Comparison of ENCODE assay signal across 12 mouse cellular contexts in the genomic region with DNA sequence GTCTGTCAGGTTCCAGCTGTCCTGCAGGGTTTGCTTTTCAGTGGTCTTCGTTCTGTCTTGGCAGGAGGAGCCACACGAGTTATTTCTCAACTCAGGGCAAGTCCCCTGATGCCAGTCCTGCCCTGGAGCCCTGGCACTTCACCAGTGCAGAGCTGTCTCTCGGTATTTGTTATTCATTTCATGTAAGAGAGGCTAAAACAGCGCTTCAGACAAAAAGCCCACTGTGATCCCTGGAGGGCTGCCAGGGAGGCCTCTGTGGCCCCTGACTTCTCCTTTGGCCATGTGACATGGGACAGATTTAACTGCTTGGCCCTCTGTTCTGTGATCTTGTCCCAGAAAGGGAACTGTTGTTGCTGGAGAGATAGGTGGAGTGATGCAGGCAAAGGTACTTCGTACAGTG. TPM values are rescaled to one million over a fixed set of nuclear protein-coding genes. Genes with fewer than 3 reads are reported as not detected.
A peak's percentile ranks its signal among the peaks of the same experiment; 100 is the strongest.
DNase-seq lines count a peak whose midpoint lies in the region; ATAC-seq and TF ChIP-seq lines count a peak whose summit lies in the region.
"Had no signal": no experiment of that assay in that cellular context is flagged by ENCODE, and none has a peak within 500 bp of the region (broad histone marks: within the 10 kb centered on the region; RNA-seq: fewer than 3 reads in every experiment).

No protein-coding gene starts in this region.

- no peak for TF ChIP-seq CTCF in hindbrain, postnatal 0 days (IDR thresholded peaks at IDR 0.05; ENCODE audit: low read depth)
- TF ChIP-seq CTCF in bone marrow macrophage, adult 2 months (IDR thresholded peaks at IDR 0.05; ENCODE audit: low read depth, low read length) = no peak

- H3K36me3 ChIP-seq in hindbrain, postnatal 0 days (ENCODE audit: insufficient read depth, low read length) = peaks cover 56% of the 10 kb centered on the region
- peaks cover 90% of the 10 kb centered on the region for H3K36me3 ChIP-seq in hindbrain, embryonic 13.5 days
- H3K36me3 ChIP-seq in liver, embryonic 12.5 days = peaks cover 97% of the 10 kb centered on the region

- no peak for TF ChIP-seq POLR2A in bone marrow macrophage, adult 2 months (IDR thresholded peaks at IDR 0.05; ENCODE audit: borderline replicate concordance, low read depth, low read length)

- H3K4me2 ChIP-seq in hindbrain, postnatal 0 days (ENCODE audit: low read depth, low read length) = no peak overlapping the region
- no peak overlapping the region for H3K4me2 ChIP-seq in hindbrain, embryonic 13.5 days
- H3K4me2 ChIP-seq in liver, embryonic 12.5 days = no peak overlapping the region
- H3K4me2 ChIP-seq: heart, embryonic 15.5 days; midbrain, embryonic 15.5 days had no signal

- H3K9ac ChIP-seq in hindbrain, postnatal 0 days (replicated peaks; ENCODE audit: low read length) = no peak overlapping the region
- H3K9ac ChIP-seq in hindbrain, embryonic 13.5 days = no peak overlapping the region
- H3K9ac ChIP-seq in liver, embryonic 12.5 days = no peak overlapping the region
- H3K9ac ChIP-seq: heart, embryonic 15.5 days; midbrain, embryonic 15.5 days had no signal

- no peaks in the 10 kb centered on the region for H3K9me3 ChIP-seq in hindbrain, postnatal 0 days (ENCODE audit: low read length)
- no peaks in the 10 kb centered on the region for H3K9me3 ChIP-seq in hindbrain, embryonic 13.5 days
- H3K9me3 ChIP-seq in liver, embryonic 12.5 days (replicated peaks) = no peaks in the 10 kb centered on the region
- H3K9me3 ChIP-seq: heart, embryonic 15.5 days; limb, embryonic 10.5 days; midbrain, embryonic 15.5 days had no signal

- ATAC-seq in hindbrain, postnatal 0 days = peak; percentile 82
- no peak for ATAC-seq in hindbrain, embryonic 13.5 days (ENCODE audit: low FRiP score)
- no peak for ATAC-seq in liver, embryonic 12.5 days
- ATAC-seq: intestine, embryonic 16.5 days; midbrain, embryonic 15.5 days had no signal

- peak; percentile 80 for DNase-seq in hindbrain, postnatal 0 days (ENCODE audit: low spot score)
- DNase-seq in cerebellum, postnatal 10 days = peak; percentile 54 to 71
- peak; percentile 45 to 55 for DNase-seq in left cerebral cortex, postnatal 14 days (ENCODE audit: low spot score in 2 of 2)
- DNase-seq in kidney, adult 18-20 months = no peak
- DNase-seq: lung, adult 2 months had no signal

- WGBS in hindbrain, postnatal 0 days = 37% methylated on average over 5 of the region's 5 CpGs
- 69% methylated on average over 5 of the region's 5 CpGs for WGBS in hindbrain, embryonic 13.5 days
- 83% methylated on average over 5 of the region's 5 CpGs for WGBS in liver, embryonic 12.5 days (ENCODE audit: insufficient replicate concordance)

- H3K27ac ChIP-seq in hindbrain, postnatal 0 days = 0 out of 2 replicates have a peak overlapping the region, but pooled peaks have one; percentile 51
- H3K27ac ChIP-seq in hindbrain, embryonic 13.5 days = no peak overlapping the region
- H3K27ac ChIP-seq in bone marrow macrophage, adult 2 months (ENCODE audit: insufficient read depth, low read depth, low read length) = peak overlapping the region; percentile 88
- H3K27ac ChIP-seq in liver, embryonic 12.5 days = no peak overlapping the region
- H3K27ac ChIP-seq: heart, embryonic 15.5 days; limb, embryonic 10.5 days; midbrain, embryonic 15.5 days had no signal

- no peak overlapping the region for H3K4me3 ChIP-seq in hindbrain, postnatal 0 days (ENCODE audit: low read length)
- no peak overlapping the region for H3K4me3 ChIP-seq in hindbrain, embryonic 13.5 days
- no peak overlapping the region for H3K4me3 ChIP-seq in bone marrow macrophage, adult 2 months (ENCODE audit: insufficient read depth, low read length)
- no peak overlapping the region for H3K4me3 ChIP-seq in liver, embryonic 12.5 days
- H3K4me3 ChIP-seq: heart, embryonic 15.5 days; limb, embryonic 10.5 days; midbrain, embryonic 15.5 days had no signal

- H3K4me1 ChIP-seq in hindbrain, postnatal 0 days (ENCODE audit: insufficient read depth, low read length) = no peaks in the 10 kb centered on the region
- H3K4me1 ChIP-seq in hindbrain, embryonic 13.5 days (replicated peaks) = peaks cover 5% of the 10 kb centered on the region; the same call in 1 of the 2 replicates
- peaks cover 35% of the 10 kb centered on the region for H3K4me1 ChIP-seq in bone marrow macrophage, adult 2 months (ENCODE audit: control insufficient read depth, insufficient read depth, low read length)
- H3K4me1 ChIP-seq in liver, embryonic 12.5 days = no peaks in the 10 kb centered on the region
- H3K4me1 ChIP-seq: heart, embryonic 15.5 days; limb, embryonic 10.5 days; midbrain, embryonic 15.5 days had no signal

- no peaks in the 10 kb centered on the region for H3K27me3 ChIP-seq in hindbrain, postnatal 0 days (ENCODE audit: insufficient read depth, low read length)
- no peaks in the 10 kb centered on the region for H3K27me3 ChIP-seq in hindbrain, embryonic 13.5 days
- no peaks in the 10 kb centered on the region for H3K27me3 ChIP-seq in liver, embryonic 12.5 days (replicated peaks)
- H3K27me3 ChIP-seq: heart, embryonic 15.5 days; midbrain, embryonic 15.5 days had no signal

- intact Hi-C loops in left cerebral cortex, postnatal 14 days (cut with DNase I) = no loop called here

RNA-seq across cellular contexts. Expression of a gene that starts 25.7 kb away (rescaled TPM):
- 19.0 and 24.1 TPM in 2 replicates for total RNA-seq in hindbrain, postnatal 0 days (2014; rRNA removed)
- 25.6 and 30.6 TPM in 2 replicates for polyA plus RNA-seq in hindbrain, postnatal 0 days (2015; fragmentation: Nextera tagmentation; extraction: Ambion mirVana)
- 35.1 and 39.7 TPM in 2 replicates for polyA plus RNA-seq in hindbrain, embryonic 13.5 days (2015; fragmentation: Nextera tagmentation; extraction: Ambion mirVana)
- 22.3 and 24.4 TPM in 2 replicates for polyA plus RNA-seq in bone marrow macrophage, adult 2 months (2012; ENCODE audit: insufficient read depth, insufficient read length, missing spikeins)
- 10 to 100 TPM; 34.6 to 34.9 TPM for total RNA-seq in left cerebral cortex, postnatal 14 days (2021)
- polyA plus RNA-seq in liver, embryonic 12.5 days (2016; fragmentation: Nextera tagmentation; extraction: Ambion mirVana) = 25.6 and 26.3 TPM in 2 replicates

RNA-seq across cellular contexts. Expression of a gene that starts 26.7 kb away (rescaled TPM):
- total RNA-seq in hindbrain, postnatal 0 days (2014; rRNA removed) = 47.7 and 56.9 TPM in 2 replicates
- polyA plus RNA-seq in hindbrain, postnatal 0 days (2015; fragmentation: Nextera tagmentation; extraction: Ambion mirVana) = 22.5 and 30.2 TPM in 2 replicates
- polyA plus RNA-seq in hindbrain, embryonic 13.5 days (2015; fragmentation: Nextera tagmentation; extraction: Ambion mirVana) = 4.5 and 6.4 TPM in 2 replicates
- polyA plus RNA-seq in bone marrow macrophage, adult 2 months (2012; ENCODE audit: insufficient read depth, insufficient read length, missing spikeins) = 1.1 TPM in 1 of 2 replicates, not detected in the other
- 10 to 100 TPM; 18.5 to 19.3 TPM for total RNA-seq in left cerebral cortex, postnatal 14 days (2021)
- 1.4 and 2.0 TPM in 2 replicates for polyA plus RNA-seq in liver, embryonic 12.5 days (2016; fragmentation: Nextera tagmentation; extraction: Ambion mirVana)

Comparison
In these comparisons a context has a peak if more than half of its experiments do, and no peak if none do; other contexts are left out.
1. H3K27ac ChIP-seq: peak in hindbrain, postnatal 0 days (single experiment) and bone marrow macrophage, adult 2 months (single experiment); none in hindbrain, embryonic 13.5 days (single experiment) and liver, embryonic 12.5 days (single experiment).